Mouse (Mus musculus): Measurements from ENCODE around the gene Ogfod3.

Gene Ogfod3

GRCm38 (mm10) chr11:121204161-121205006, at the start of gene Ogfod3, which contains the start of gene Hexdc:
Ogfod3 (minus strand) TSS chr11:121204711.
Hexdc (plus strand) TSS chr11:121204433.
- in situ Hi-C loops (cut with MboI; ENCODE audit: low pct_unique_long_range_greater_than_20kb in 1 of 2, low sequenced_read_pairs in 2 of 2, unreplicated experiment in 1 of 2) = loop anchor here in 1 of 2 experiments (5.0 kb wide), 1 partner anchor 37 kb away; no protein-coding TSS in a partner anchor

- in situ Hi-C loops (cut with MboI; ENCODE audit: low pct_unique_long_range_greater_than_20kb in 1 of 2, low sequenced_read_pairs in 2 of 2, unreplicated experiment in 1 of 2) = no loop called here
Measured at GRCm38 (mm10) chr11:121250196-121250595, 45.7 kb upstream of the Ogfod3 start.

- in situ Hi-C loops (cut with MboI; ENCODE audit: low pct_unique_long_range_greater_than_20kb in 1 of 2, low sequenced_read_pairs in 2 of 2, unreplicated experiment in 1 of 2) = no loop called here
Measured at GRCm38 (mm10) chr11:121239669-121240068, 35.2 kb upstream of the Ogfod3 start.

- in situ Hi-C loops (cut with MboI; ENCODE audit: low pct_unique_long_range_greater_than_20kb in 1 of 2, low sequenced_read_pairs in 2 of 2, unreplicated experiment in 1 of 2) = no loop called here
Measured at GRCm38 (mm10) chr11:121237345-121238128, 33.0 kb upstream of the Ogfod3 start.

- in situ Hi-C loops (cut with MboI; ENCODE audit: low pct_unique_long_range_greater_than_20kb in 1 of 2, low sequenced_read_pairs in 2 of 2, unreplicated experiment in 1 of 2) = no loop called here
Measured at GRCm38 (mm10) chr11:121236564-121237344, 32.2 kb upstream of the Ogfod3 start, which contains the start of gene Narf. Narf (plus strand) TSS chr11:121237253.

- in situ Hi-C loops (cut with MboI; ENCODE audit: low pct_unique_long_range_greater_than_20kb in 1 of 2, low sequenced_read_pairs in 2 of 2, unreplicated experiment in 1 of 2) = no loop called here
Measured at GRCm38 (mm10) chr11:121235475-121236238, 31.1 kb upstream of the Ogfod3 start.

GRCm38 (mm10) chr11:121232706-121233105, 28.2 kb upstream of the Ogfod3 start:
- in situ Hi-C loops (cut with MboI; ENCODE audit: low pct_unique_long_range_greater_than_20kb in 1 of 2, low sequenced_read_pairs in 2 of 2, unreplicated experiment in 1 of 2) = no loop called here

- in situ Hi-C loops (cut with MboI; ENCODE audit: low pct_unique_long_range_greater_than_20kb in 1 of 2, low sequenced_read_pairs in 2 of 2, unreplicated experiment in 1 of 2) = no loop called here
Measured at GRCm38 (mm10) chr11:121231628-121232291, 27.2 kb upstream of the Ogfod3 start.

GRCm38 (mm10) chr11:121231191-121231590, 26.7 kb upstream of the Ogfod3 start:
- in situ Hi-C loops (cut with MboI; ENCODE audit: low pct_unique_long_range_greater_than_20kb in 1 of 2, low sequenced_read_pairs in 2 of 2, unreplicated experiment in 1 of 2) = no loop called here

- in situ Hi-C loops (cut with MboI; ENCODE audit: low pct_unique_long_range_greater_than_20kb in 1 of 2, low sequenced_read_pairs in 2 of 2, unreplicated experiment in 1 of 2) = no loop called here
Measured at GRCm38 (mm10) chr11:121229018-121229439, 24.5 kb upstream of the Ogfod3 start, which contains the start of gene Cybc1. Cybc1 (minus strand) TSS chr11:121229322.

GRCm38 (mm10) chr11:121228129-121229017, 23.9 kb upstream of the Ogfod3 start:
- in situ Hi-C loops (cut with MboI; ENCODE audit: low pct_unique_long_range_greater_than_20kb in 1 of 2, low sequenced_read_pairs in 2 of 2, unreplicated experiment in 1 of 2) = no loop called here

GRCm38 (mm10) chr11:121221321-121222010, 17.0 kb upstream of the Ogfod3 start:
- in situ Hi-C loops (cut with MboI; ENCODE audit: low pct_unique_long_range_greater_than_20kb in 1 of 2, low sequenced_read_pairs in 2 of 2, unreplicated experiment in 1 of 2) = no loop called here

GRCm38 (mm10) chr11:121220771-121221170, 16.3 kb upstream of the Ogfod3 start:
- in situ Hi-C loops (cut with MboI; ENCODE audit: low pct_unique_long_range_greater_than_20kb in 1 of 2, low sequenced_read_pairs in 2 of 2, unreplicated experiment in 1 of 2) = no loop called here

- in situ Hi-C loops (cut with MboI; ENCODE audit: low pct_unique_long_range_greater_than_20kb in 1 of 2, low sequenced_read_pairs in 2 of 2, unreplicated experiment in 1 of 2) = no loop called here
Measured at GRCm38 (mm10) chr11:121219776-121220175, 15.3 kb upstream of the Ogfod3 start.

GRCm38 (mm10) chr11:121216831-121217230, 12.3 kb upstream of the Ogfod3 start:
- in situ Hi-C loops (cut with MboI; ENCODE audit: low pct_unique_long_range_greater_than_20kb in 1 of 2, low sequenced_read_pairs in 2 of 2, unreplicated experiment in 1 of 2) = no loop called here

- in situ Hi-C loops (cut with MboI; ENCODE audit: low pct_unique_long_range_greater_than_20kb in 1 of 2, low sequenced_read_pairs in 2 of 2, unreplicated experiment in 1 of 2) = loop anchor here in 1 of 2 experiments (5.0 kb wide), 1 partner anchor 37 kb away; no protein-coding TSS in a partner anchor
Measured at GRCm38 (mm10) chr11:121203859-121204160, 701 bp downstream of the Ogfod3 start.

Data from mouse embryonic stem cell (cell line).